Mouse (Mus musculus) layer of hippocampus, adult 8-10 months (tissue): ENCODE results near the gene Stk16. TPM values are rescaled to one million over a fixed set of nuclear protein-coding genes. Genes with fewer than 3 reads are reported as not detected.
"Not testable (repeated sequence)": the region's sequence is repeated elsewhere in the genome, so short reads cannot be mapped to it uniquely, and the experiment has no call there.

Experiments
- DNase-seq, 2 experiments: peaks; one replicate each; pipeline ENCODE4 v3.0.0; 2022; ENCODE audit warnings: low spot score in 2 of 2
- total RNA-seq, 4 experiments: library from RNA; stranded (reverse); gene quantifications; 2 replicates each; pipeline ENCODE4 v1.2.4; 2022

Gene Stk16
- total RNA-seq, 4 experiments from 2014 or later, result 78.7 to 88.5 (median 84.5) TPM

GRCm38 (mm10) chr1:75212542-75212941 lies 1.9 kb downstream of the Stk16 start:
- DNase-seq, result no peak

- no peak for DNase-seq
Observed at GRCm38 (mm10) chr1:75213096-75213495, 2.5 kb downstream of the Stk16 start.

- peak in 1 of 2 experiments; percentile 23 for DNase-seq
Observed at GRCm38 (mm10) chr1:75214442-75214841, 3.8 kb downstream of the Stk16 start.

- DNase-seq, result peak; percentile 76 to 81
Observed at GRCm38 (mm10) chr1:75214886-75215285, 4.2 kb downstream of the Stk16 start.

- DNase-seq, result peak in 1 of 2 experiments; percentile 23
Observed at GRCm38 (mm10) chr1:75215785-75216184, 5.1 kb downstream of the Stk16 start.

- peak in 1 of 2 experiments; percentile 12 for DNase-seq
Observed at GRCm38 (mm10) chr1:75216797-75217585, 6.4 kb downstream of the Stk16 start.

- DNase-seq, result peak in 1 of 2 experiments; percentile 38
Observed at GRCm38 (mm10) chr1:75217893-75218226, 7.2 kb downstream of the Stk16 start.

GRCm38 (mm10) chr1:75218227-75219001 lies 7.8 kb downstream of the Stk16 start:
- DNase-seq, result peak; percentile 67 to 73

GRCm38 (mm10) chr1:75219078-75219477 lies 8.4 kb downstream of the Stk16 start:
- peak; percentile 88 to 92 for DNase-seq

GRCm38 (mm10) chr1:75219531-75219930 lies 8.9 kb downstream of the Stk16 start, which contains the start of gene Tuba4a:
Gene Tuba4a, minus strand, starts transcription at chr1:75219865.
- peak in 1 of 2 experiments; percentile 22 for DNase-seq

GRCm38 (mm10) chr1:75221538-75221937 lies 10.9 kb downstream of the Stk16 start:
- DNase-seq, result no peak

- DNase-seq, result no peak
Observed at GRCm38 (mm10) chr1:75222926-75223325, 12.3 kb downstream of the Stk16 start.

GRCm38 (mm10) chr1:75223532-75223931 lies 12.9 kb downstream of the Stk16 start:
- no peak for DNase-seq

GRCm38 (mm10) chr1:75225473-75225872 lies 14.8 kb downstream of the Stk16 start:
- DNase-seq, result no peak

- DNase-seq, result no peak
Observed at GRCm38 (mm10) chr1:75226138-75226537, 15.5 kb downstream of the Stk16 start.

GRCm38 (mm10) chr1:75227653-75228052 lies 17.0 kb downstream of the Stk16 start:
- DNase-seq, result no peak

- DNase-seq, result no peak
Observed at GRCm38 (mm10) chr1:75229158-75229557, 18.5 kb downstream of the Stk16 start.

GRCm38 (mm10) chr1:75230335-75230994 lies 19.8 kb downstream of the Stk16 start:
- no peak for DNase-seq

GRCm38 (mm10) chr1:75231224-75231623 lies 20.6 kb downstream of the Stk16 start:
- no peak for DNase-seq

- DNase-seq, result no peak
Observed at GRCm38 (mm10) chr1:75231664-75232152, 21.1 kb downstream of the Stk16 start, which contains the start of gene A630095N17Rik. Gene A630095N17Rik, minus strand, starts transcription at chr1:75232102.

- not testable (repeated sequence) for DNase-seq
Observed at GRCm38 (mm10) chr1:75232489-75232888, 21.9 kb downstream of the Stk16 start.

GRCm38 (mm10) chr1:75234606-75235005 lies 24.0 kb downstream of the Stk16 start:
- DNase-seq, result peak; percentile 73 to 77
